Mouse (Mus musculus): ENCODE results near the gene Olfr410. TPM values are rescaled to one million over a fixed set of nuclear protein-coding genes. Genes with fewer than 3 reads are reported as not detected.

Gene Olfr410
- not detected in 2 replicates for polyA plus RNA-seq (2012; rRNA removed; ENCODE audit: low replicate concordance)

DNA sequence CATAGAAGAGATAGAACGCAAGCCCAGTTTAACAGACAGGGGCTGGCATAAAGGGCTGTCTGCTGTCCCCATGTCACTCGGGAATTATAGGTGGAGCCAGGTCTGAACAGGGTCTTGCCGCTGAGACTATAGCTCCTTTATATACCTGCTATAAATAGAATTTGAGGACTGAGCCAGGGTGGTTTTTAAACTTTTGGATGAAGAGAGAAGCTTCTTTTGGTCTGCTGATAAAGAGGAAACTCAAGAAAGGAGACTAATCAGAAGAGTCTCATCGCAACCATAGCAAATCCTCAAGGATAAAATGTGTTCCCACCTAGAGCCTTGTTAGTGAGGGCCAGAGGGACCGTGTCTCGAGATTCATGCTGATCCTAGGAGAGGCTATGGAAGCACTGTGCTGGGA, at the start of gene Olfr410:
Olfr410 (minus strand) TSS at position 101 of the 400 bp plus-strand sequence.

DNA sequence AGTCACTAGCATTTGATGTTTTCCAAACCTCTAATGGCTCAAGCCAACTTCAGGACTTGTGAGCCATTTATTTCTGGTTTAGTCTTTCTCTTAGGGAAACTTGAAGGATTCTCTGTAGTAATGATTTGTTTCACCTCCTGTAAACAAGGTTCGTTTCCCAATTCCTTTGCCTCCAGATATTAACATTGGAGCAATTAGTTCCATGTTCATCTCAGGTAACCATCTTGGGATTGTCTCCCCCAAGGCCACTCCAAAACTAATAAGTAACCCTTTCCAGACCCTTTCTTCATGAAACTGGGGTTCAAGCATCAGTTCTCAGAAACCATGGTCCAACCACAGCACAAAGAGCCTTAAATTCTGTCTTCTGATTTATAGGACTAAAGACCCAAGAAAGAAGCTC, 23.9 kb upstream of the Olfr410 start, which contains the start of gene Olfr412:
Olfr412 (plus strand) TSS at position 301 of the 400 bp plus-strand sequence.

DNA sequence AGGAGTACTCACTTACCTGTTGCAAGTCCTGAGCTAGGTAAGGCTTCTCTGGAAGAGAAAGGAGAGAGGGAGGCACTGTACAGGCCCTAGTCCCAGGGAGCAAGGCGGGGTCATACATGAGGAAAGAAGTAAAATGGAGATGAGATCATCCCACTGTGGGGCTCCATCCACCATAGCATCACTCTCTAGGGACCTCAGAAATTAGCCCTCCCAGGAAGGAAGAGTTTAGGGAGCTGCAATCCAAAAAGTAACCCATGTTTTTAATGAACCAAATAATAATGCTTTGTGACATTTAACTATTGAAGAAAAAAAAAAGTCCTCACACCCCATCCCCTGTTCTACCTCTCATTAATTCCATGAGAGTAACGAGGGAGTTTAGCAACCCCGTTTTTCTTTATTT, 14.7 kb upstream of the Olfr410 start, which contains the start of gene Olfr411:
Olfr411 (minus strand) TSS at position 101 of the 400 bp plus-strand sequence.

DNA sequence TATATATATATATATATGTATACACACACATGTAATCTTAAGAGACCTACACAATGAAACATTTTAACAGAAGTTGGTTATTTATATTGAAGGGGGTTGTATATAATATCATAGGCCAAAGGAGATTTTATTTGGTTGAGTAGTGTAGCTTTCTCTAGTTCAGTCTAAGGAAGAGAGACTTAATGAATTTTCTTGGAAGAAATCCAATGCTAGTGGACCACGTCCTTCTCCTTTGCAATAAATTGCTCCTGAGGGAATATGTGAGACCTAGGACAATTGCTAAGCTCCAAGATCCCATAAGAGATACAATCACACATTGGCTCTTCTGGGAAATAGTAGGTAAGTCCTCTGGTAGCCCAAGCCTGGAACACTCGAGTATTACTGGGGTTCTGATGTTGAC, 54.4 kb downstream of the Olfr410 start, which contains the start of gene Olfr59:
Olfr59 (plus strand) TSS at position 301 of the 400 bp plus-strand sequence.

Other genes starting within 250 kb of the Olfr410 start
- not detected in 2 replicates for gene Olfr401, start 224.3 kb downstream of the Olfr410 start, polyA plus RNA-seq (2012; rRNA removed; ENCODE audit: low replicate concordance)
- gene Olfr402, start 184.5 kb downstream of the Olfr410 start, polyA plus RNA-seq (2012; rRNA removed; ENCODE audit: low replicate concordance), result not detected in 2 replicates
- gene Olfr403, start 151.8 kb downstream of the Olfr410 start, polyA plus RNA-seq (2012; rRNA removed; ENCODE audit: low replicate concordance), result not detected in 2 replicates
- gene Olfr43, start 126.7 kb downstream of the Olfr410 start, polyA plus RNA-seq (2012; rRNA removed; ENCODE audit: low replicate concordance), result not detected in 2 replicates
- gene Olfr406, start 78.2 kb downstream of the Olfr410 start, polyA plus RNA-seq (2012; rRNA removed; ENCODE audit: low replicate concordance), result not detected in 2 replicates
- not detected in 2 replicates for gene Olfr59, start 54.3 kb downstream of the Olfr410 start, polyA plus RNA-seq (2012; rRNA removed; ENCODE audit: low replicate concordance)
- not detected in 2 replicates for gene Olfr411, start 14.6 kb upstream of the Olfr410 start, polyA plus RNA-seq (2012; rRNA removed; ENCODE audit: low replicate concordance)
- gene Olfr412, start 24.0 kb upstream of the Olfr410 start, polyA plus RNA-seq (2012; rRNA removed; ENCODE audit: low replicate concordance), result not detected in 2 replicates

All from mammary gland, adult 2 months (tissue).